Mouse (Mus musculus): ENCODE measurements around the gene Palm2.

The Palm2 gene

DNA sequence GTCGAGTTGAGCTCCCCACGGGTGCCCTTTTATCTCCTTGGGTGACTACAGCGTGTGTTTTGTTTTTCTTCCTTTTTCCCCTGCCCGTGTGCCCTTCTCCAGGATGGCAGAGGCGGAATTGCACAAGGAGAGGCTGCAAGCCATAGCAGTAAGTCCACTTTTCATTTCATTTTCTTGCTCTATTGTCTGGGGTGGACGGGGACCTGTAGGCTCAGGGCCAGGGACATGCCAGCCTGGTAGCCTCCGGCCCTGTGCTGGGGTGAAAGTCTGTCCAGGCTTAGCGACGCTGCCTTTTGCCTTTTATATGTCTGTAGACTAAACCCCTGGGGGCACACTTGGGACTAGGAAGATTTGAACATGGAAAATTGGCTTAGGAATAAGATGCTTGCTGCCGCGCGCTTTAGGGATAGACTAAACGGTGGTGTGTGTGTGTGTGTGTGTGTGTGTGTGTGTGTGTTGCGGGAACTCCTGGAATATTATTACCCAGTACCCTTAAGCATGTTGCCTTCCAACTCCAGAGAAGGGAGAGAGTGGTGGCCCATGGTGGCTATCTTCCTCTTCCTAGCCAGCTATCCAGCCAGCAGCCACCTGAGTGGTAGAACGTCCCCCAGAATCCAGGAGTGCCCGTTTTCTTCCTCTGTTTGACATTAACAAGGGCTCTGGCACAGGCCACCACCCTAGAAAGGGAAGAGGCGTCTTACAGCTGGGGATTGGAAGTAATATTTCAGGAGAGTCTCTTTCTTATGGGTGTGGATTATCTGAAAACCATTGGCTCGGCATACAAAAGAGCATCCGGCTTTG, 134.4 kb downstream of the Palm2 start:
- no peak for DNase-seq (ENCODE audit: low spot score in 2 of 2)

DNA sequence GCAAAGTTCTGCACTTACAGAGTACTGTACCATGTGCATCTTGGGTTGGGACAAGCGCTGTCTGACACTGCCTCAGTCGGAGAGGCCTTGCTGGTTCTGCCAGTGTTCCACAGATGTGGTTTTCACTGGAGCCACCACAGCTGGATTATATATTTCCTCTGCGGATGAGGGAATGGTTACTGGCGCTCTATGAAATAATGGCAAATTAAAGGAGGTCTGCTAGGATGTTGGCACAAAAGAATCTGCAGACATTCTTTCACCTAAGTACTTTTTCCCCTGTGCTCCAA, 135.0 kb downstream of the Palm2 start:
- DNase-seq (ENCODE audit: low spot score in 2 of 2), result no peak

DNA sequence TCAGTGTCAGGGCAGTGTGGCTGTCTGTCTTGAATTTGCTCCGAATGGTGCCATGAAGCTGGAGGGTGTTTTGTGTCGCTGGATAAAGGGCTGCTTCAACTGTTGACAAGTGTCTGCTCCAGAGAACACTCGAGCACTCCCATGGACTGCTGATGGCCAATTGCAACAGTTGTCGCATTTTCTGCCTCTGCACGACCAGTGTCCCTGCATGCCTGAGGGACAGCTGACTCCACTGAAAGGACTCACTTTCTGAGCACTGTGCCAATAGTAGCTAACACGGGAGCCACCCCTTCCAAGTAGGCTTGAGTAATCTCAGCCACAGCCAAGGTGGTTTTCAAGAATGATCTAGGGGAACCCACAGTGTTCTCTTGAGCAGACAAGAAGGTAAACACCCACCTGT, 135.7 kb downstream of the Palm2 start:
- no peak for DNase-seq (ENCODE audit: low spot score in 2 of 2)

GRCm38 (mm10) chr4:57570229-57570628, 136.2 kb downstream of the Palm2 start:
- no peak for DNase-seq (ENCODE audit: low spot score in 2 of 2)

GRCm38 (mm10) chr4:57574181-57574580, 140.1 kb downstream of the Palm2 start:
- DNase-seq (ENCODE audit: low spot score in 2 of 2), result no peak

- DNase-seq (ENCODE audit: low spot score in 2 of 2), result no peak
Measured at GRCm38 (mm10) chr4:57574646-57575045, 140.6 kb downstream of the Palm2 start.

- DNase-seq (ENCODE audit: low spot score in 2 of 2), result no peak
Measured at GRCm38 (mm10) chr4:57575686-57576085, 141.6 kb downstream of the Palm2 start.

DNA sequence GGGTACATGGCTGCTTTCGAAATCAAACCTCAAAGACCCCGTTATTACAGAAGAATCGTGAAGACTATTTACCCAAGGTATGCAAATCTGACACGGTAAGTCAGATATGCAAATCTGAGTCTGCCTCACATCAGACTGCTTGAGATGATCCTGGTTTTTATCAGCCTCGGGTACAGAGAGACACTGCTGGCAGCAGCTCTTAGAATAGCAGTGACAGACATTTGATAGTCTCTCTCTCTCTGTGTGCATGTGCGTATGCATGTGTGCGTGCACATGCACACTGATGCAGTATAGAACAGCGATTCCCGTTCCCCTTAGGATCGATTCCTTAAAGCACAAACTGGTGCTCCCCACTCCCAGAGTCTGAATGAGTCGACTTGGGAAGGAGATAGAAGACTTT, 142.0 kb downstream of the Palm2 start:
- no peak for DNase-seq (ENCODE audit: low spot score in 2 of 2)

DNA sequence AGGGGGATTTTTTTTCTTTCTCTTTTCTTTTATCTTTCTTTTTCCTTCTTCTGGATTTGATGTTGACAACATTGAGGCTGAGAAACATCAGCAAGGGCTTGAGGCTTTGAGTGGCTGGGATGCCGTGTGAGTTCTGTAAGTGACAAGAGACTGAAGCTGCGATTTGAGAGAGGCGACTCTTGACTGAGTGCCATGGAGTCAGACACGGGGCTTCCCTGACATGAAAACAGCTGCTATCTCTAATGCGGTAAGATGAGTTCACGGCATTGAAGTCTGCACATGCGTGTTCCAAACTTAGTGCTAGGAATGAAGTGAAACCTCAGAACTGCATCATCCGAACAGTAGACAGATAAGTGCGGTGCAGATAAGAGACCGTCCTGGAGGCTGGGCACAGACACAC, 145.6 kb downstream of the Palm2 start:
- no peak for DNase-seq (ENCODE audit: low spot score in 2 of 2)

DNA sequence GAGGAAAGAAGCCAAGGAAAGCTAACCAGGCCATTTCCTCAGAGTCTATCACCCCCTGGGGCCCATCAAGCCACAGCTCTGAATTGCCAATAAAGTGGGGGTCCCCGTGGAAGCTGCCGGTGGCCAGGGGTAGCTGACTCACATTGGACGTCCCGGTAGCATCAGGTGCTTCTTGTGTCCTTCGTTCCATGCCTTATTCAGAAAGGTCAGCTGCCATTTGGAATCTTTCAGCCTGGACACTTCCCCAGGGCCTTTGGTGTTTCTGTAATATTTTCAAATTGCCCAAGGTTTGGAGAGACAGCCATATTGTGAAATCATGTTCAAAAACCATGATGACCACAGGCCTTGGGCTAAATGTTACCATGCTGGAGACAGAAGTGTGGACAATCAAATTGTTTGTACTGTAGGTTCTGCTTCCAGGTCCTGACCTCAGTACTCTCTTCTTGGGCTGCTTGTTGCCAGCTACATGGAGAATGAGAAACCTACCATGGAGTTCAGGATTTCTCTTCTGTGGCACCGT, 151.3 kb downstream of the Palm2 start:
- DNase-seq (ENCODE audit: low spot score in 2 of 2), result no peak

DNA sequence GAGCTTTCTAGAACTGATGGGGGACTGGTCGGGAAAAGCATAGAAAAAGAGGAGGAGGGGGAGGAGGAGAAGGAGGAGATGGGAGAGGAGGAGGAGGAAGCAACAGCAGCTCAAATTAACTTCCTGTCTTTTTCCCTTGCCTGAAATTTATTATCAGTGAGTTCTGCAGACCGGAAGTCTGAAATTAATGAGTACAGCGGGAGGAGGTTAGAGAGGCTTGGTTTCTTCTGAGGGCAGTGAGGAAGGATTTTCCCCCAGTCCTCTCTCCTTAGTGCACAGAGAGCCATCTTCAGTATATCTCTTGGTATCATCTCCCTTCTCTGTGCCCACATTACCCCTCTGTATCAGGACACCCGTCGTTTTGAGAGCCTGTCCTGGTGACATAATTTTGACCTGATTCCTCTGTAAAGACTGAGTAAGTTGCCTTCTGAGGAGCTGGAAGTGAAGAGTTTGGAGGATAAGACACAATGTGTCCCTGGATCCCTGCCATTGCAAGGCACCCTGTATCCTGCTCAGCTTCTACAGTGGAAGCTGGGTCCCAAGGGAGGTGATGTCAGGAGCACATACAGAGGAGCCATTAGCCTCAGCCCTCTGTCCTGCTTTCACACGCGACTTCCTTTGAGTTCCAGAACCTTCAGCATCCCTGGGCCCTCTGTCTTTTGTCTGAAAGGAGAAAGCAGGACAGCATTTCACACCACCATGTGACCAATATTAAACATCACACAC, 153.0 kb downstream of the Palm2 start:
- no peak for DNase-seq (ENCODE audit: low spot score in 2 of 2)

DNA sequence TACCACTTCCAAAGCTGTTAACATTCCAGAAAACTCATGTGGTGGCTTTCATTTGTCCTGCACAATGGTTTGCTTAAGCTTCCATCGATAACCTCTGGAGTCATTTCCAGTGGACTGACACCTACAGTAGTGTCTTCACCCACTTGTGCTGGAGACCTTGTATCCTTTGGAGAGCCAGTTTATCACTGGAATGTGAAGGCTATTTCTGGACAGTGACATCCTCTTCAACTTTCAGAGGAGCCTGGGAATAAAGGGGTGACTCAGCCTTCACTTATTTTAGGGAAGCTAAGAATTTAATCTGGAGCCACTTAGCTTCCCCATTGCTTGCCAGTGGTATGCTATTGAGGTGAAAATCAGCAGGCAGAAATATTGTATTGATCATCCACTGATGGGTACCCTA, 154.3 kb downstream of the Palm2 start:
- DNase-seq (ENCODE audit: low spot score in 2 of 2), result no peak

GRCm38 (mm10) chr4:57592751-57593150, 158.7 kb downstream of the Palm2 start:
- DNase-seq (ENCODE audit: low spot score in 2 of 2), result no peak

DNA sequence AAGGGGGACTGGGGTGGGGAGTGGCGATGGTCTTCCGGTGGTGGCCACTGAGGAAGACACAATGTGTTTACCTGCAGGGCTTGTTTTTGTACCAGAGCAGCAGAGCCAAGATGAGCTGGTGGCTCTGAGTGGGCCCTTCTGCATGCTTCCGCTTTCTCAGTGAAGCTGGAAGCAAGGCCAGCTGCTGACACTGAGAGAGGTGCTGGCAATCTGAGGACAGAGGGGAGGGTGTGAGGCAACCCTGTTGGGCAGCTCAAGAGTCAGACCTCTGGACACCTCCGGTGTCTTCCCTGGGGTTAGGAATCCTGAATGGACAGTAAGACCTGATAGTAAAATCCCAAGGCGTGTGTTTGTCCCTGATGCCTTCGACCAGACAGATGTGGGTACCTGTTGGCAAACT, 165.9 kb downstream of the Palm2 start:
- DNase-seq (ENCODE audit: low spot score in 2 of 2), result no peak

GRCm38 (mm10) chr4:57600685-57601457, 166.8 kb downstream of the Palm2 start:
- DNase-seq (ENCODE audit: low spot score in 2 of 2), result no peak

DNA sequence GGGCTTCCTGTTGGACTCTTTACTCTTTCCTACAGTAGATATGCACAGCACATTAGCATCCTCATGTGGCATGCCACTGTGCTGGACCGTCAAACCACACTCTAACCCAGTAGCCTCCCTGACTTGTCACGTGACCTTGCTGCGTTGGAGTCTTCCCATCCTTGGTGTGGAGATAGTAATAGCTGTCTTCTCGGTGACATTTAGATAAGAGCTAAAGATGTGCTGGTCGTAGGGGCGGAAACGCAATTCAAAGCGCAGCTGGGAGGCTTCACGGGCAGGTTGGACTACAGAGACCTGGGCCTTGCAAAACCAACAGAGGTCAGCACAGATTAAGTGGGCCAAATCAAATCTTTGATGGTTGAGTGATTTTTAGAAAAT, 167.4 kb downstream of the Palm2 start:
- DNase-seq (ENCODE audit: low spot score in 2 of 2), result no peak

DNA sequence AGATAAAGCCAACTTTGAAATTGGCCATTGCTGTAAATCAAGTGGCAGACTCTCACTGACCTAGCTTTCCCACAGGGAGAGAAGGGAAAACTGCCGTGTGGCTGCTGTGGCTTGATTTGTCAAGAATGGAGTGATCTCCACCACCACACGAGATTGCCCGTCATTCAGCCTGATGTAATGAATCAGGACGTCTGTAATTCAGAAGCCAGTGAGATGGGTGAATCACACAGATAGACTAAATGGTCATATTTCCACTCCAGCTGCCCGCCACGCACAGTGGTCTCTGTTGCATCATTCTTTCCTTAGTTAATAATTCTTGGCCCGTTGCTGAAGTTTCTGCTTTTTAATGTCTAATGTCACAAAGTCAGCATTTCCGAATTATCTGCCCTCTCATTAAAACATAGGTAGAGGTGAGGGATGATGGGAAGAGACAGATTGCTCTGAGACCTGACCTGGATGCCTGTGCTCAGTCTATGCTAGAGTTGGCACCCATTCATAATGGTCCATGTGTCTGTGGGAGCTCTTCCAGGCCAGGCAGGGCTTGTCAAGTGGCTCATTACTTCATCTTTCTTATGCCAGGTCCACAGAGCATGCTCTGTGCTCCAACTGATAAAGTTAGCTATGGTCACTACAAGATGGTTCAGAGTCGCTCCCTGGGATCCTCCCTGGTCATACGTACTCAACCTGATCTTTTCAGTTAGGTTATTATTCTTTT, 168.0 kb downstream of the Palm2 start:
- DNase-seq (ENCODE audit: low spot score in 2 of 2), result no peak

DNA sequence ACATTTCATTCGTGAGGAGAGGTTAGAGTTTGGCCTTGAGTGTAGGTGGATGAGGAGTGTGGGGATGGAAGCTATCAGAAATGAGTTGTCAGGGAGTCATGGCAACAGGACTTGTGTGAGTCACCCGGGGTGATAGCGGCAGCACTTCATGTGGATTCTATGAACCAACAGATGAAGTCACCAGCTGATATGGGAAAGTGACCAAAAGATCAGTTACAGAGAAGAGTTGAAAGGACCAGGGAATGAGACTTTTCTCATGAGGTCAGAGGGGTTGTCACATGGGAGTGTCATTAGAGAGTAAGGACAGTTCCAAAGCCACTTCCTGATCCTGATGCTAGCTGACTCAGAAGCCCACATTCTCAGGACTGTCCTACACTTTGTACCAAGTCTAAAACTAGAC, 172.2 kb downstream of the Palm2 start:
- no peak for DNase-seq (ENCODE audit: low spot score in 2 of 2)

DNA sequence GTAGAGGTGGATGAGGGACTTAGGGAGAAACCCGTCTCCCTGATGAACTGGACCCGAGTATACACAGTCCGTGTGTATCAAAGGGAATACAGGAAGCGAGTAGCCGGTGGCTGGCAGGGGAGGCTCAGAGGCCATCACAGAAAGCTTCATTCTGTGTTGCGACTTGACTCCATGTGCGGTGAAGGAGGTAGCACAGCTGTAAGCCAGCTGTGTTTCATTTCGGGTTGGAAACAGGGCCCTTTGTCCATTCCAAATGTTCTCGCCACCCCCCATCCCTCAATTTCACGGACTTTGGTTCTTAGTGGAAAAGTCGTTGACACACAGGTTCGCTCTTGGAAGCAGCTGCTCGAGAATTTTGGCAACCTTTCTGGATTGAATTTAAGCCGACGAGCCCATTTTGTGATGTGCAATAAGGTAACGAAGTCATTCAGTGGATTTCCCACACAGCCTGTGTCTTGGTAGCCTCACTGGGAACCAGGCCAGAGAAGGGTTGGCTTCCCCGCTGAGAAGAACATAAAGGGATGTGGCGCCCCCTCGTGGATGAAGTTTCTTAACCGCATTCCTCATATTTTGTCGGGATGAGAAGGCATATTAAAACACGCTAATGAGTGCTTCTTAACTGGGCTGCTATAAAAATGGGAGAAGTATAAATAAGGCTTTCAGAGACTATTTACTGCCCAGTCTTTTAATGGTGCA, 173.3 kb downstream of the Palm2 start:
- no peak for DNase-seq (ENCODE audit: low spot score in 2 of 2)

DNA sequence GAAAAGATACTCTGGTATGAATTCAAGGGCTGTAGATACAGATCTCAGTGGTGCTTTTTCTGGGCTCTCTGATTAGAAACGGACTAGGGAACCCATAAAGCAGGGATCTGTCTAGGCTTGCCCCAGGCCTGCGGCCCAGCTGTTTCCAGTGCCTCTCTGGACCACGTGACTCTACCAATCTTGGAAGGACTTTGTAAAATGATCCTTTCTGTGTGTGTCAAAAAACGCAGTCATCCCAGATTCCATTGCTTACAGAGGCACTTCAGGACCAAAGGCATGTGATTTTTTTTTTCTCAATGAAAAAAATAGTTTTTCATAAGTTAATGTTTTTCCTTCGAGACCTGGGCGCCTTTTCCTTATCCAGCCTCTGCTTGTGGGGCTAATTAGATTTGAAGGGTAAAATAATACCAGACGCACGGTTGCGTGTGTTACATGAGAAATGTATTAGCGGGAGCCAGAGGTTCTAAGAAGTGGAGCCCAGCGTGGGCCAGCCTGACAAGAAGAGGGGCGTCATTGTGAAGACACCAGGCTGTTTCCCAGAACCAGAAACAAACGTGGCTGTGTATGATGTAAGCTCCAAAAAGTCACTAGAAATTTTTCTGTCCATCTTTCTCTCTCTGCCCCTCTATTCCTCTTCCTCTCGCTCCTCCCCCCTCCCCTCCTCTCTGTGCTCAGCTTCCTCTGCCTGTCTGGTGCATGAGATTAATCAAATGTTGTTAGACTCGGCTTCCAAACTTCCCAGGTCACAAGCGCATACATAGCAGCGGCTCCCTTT, 177.4 kb downstream of the Palm2 start:
- no peak for DNase-seq (ENCODE audit: low spot score in 2 of 2)

- no peak for DNase-seq (ENCODE audit: low spot score in 2 of 2)
Measured at GRCm38 (mm10) chr4:57612716-57613115, 178.7 kb downstream of the Palm2 start.
